Mouse (Mus musculus): ENCODE measurements around the gene Pkp2.
A peak's percentile ranks its signal among the peaks of the same experiment; 100 is the strongest.
"Not testable (repeated sequence)": the region's sequence is repeated elsewhere in the genome, so short reads cannot be mapped to it uniquely, and the experiment has no call there.

GRCm38 (mm10) chr16:16201991-16202390 lies 11.1 kb upstream of the Pkp2 start:
- peak; percentile 30; the same call in 1 of the 2 replicates for TF ChIP-seq CTCF (IDR thresholded peaks at IDR 0.05; ENCODE audit: control insufficient read depth, insufficient read depth, insufficient replicate concordance, low read depth, low read length)
- not testable (repeated sequence) for TF ChIP-seq POLR2A (IDR thresholded peaks at IDR 0.05; ENCODE audit: control insufficient read depth, low read depth, low read length)

All from testis, adult 2 months (tissue).